Mouse (Mus musculus): ENCODE measurements at regions not wholly inside any gene's neighbourhood (a gene's known extent, or its start where the extent isn't known, plus 50 kb on each side); places are given as distances from the start of the nearest gene placed in this dataset.

- DNase-seq (ENCODE audit: low spot score in 2 of 2): no peak
Measured at GRCm38 (mm10) chr6:18674584-18675250, 160.1 kb upstream of the Cttnbp2 start.

- no peak for DNase-seq (ENCODE audit: low spot score in 2 of 2)
Measured at GRCm38 (mm10) chr6:18677131-18677530, 162.5 kb upstream of the Cttnbp2 start.

- DNase-seq (ENCODE audit: low spot score in 2 of 2): peak in 1 of 2 experiments; percentile 49
Measured at GRCm38 (mm10) chr6:18680712-18681111, 166.1 kb upstream of the Cttnbp2 start.

DNA sequence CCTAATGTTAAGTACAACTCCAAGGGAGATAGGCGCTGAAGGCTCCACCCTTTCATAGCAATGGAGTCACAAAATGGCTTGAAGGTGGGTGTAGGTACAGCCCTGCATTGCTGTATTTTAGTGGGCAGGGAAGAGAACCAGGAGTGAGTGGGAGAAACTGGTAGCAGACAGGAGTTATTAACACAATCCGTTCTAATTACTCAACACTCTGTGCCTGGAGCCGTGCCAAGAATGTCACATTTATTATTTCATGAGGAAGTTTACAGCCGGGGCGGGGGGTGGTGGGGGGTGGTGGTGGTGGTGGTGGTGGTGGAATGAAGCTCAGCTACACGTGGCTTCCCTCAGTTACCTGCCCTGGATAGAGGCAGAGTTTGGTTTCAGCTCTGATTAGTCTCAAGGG lies 166.3 kb upstream of the Lsm8 start:
- DNase-seq (ENCODE audit: low spot score in 2 of 2): peak; percentile 50 to 52

- peak in 1 of 2 experiments; percentile 34 for DNase-seq (ENCODE audit: low spot score in 2 of 2)
Measured at GRCm38 (mm10) chr6:18688652-18689348, 159.6 kb upstream of the Lsm8 start.

GRCm38 (mm10) chr6:18697536-18697935 lies 150.8 kb upstream of the Lsm8 start:
- DNase-seq (ENCODE audit: low spot score in 2 of 2): no peak

- no peak for DNase-seq (ENCODE audit: low spot score in 2 of 2)
Measured at GRCm38 (mm10) chr6:18698989-18699728, 149.2 kb upstream of the Lsm8 start.

DNA sequence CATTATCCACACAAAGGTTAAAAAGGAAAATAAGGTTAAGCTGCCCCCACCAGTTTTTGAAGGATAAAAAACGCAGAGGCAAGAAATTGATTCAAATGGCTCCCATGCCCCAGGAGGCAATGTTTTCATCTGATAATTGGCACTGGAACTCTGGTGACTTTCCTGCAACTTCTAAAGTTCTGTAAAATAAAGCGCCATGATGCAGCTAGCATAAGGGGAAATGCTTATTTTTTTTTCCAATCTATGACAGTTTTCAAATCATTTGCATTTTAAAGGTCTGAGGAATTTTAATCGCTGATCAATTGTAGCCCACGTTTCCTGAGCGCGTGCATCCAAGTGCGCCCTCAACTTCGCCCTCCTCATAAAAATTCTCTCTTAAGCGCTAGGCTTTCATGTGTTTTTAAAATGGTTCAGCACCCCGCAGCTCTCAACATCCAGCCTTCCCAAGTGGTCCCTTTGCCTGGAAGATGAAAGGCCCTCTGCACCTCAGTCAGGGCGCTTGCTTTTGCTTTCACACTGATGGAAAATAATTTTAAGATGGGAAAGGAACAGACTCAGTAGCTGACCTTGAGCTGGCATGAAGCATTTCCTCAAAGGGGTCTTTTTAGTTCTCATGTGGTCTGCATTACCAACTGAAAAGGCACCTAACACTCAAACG lies 148.5 kb upstream of the Lsm8 start:
- no peak for DNase-seq (ENCODE audit: low spot score in 2 of 2)

GRCm38 (mm10) chr6:18710763-18711162 lies 137.6 kb upstream of the Lsm8 start:
- no peak for DNase-seq (ENCODE audit: low spot score in 2 of 2)

DNA sequence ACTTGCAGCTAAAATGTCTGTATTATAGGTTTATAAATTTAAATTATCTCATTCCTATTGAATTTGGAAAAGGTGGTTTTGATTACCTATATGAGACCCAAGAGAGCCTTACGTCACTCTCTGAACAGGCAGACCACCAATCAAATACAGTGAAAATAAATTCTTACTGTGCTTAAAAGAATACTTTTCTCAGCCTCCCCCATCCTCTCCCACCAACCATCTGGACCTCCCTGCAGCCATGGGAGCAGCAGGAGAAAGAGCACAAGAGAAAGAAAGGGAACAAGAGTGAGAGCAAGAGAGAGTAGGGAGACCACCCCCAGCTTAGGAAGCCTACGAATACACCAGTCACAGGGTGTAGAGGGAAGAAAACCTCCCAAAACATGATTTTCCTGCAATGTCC lies 99.5 kb upstream of the Lsm8 start:
- peak; percentile 42 to 54 for DNase-seq (ENCODE audit: low spot score in 2 of 2)

DNA sequence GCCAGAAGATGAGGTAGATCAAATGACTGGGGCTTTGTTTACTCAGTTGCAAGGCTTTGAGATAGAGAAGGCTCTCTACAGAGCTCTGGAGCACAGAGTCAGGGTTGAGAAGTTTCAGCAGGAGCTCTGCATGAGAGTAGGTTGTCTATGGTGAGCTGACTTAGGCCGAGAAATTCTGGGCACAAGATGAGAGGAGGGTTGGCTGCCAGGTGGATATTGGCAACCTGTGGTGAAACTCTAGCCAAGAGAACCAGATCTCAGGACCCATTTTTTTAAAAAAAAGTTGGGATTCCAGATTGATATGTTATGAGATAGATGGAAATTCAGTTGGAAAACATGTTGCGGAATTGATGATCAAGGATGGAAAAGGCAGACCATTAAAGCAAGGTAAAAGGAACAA lies 83.8 kb upstream of the Lsm8 start:
- no peak for DNase-seq (ENCODE audit: low spot score in 2 of 2)

DNA sequence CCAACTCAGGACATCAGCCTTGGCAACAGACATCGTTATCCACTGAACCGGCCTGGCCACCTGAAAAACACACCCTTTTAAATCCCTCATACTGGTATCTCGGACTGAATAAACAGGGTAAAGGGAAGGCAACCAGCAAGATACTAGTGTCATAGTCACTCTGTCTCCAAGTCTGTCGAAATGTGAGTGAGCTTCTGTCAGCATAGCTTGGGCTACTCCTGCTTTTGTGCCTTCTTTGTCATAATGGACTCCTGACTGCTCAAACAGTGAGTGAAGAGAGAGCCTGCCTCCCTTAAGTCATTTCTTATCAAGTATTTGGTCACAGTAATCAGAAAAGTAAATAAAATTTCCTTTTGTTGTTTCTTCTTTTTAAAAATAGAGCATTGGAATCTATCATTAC lies 53.0 kb upstream of the Lsm8 start:
- no peak for DNase-seq (ENCODE audit: low spot score in 2 of 2)

- DNase-seq (ENCODE audit: low spot score in 2 of 2): no peak
Measured at GRCm38 (mm10) chr6:18795847-18796246, 52.5 kb upstream of the Lsm8 start.

DNA sequence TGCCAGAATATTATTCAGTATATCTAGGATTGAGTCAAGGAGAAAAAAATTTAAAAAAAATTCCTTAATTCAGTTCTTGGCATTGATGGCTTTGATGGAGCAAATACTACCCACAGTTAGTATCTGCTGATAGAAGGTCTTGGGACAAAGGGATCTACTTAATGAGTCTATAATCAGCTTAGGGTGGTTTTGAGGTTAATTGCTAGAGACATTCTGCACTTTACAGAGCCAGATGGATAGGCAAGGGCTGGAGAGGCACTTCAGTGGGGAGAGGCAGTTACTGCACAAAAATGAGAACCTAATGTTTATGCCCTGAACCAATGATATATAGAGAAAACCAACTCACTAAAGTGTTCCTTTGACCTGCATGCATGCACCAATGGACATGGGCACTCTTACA lies 51.8 kb upstream of the Lsm8 start:
- no peak for DNase-seq (ENCODE audit: low spot score in 2 of 2)
